Mouse (Mus musculus): ENCODE data around the gene Ankrd55.
A peak's percentile ranks its signal among the peaks of the same experiment; 100 is the strongest.

The Ankrd55 gene

GRCm38 (mm10) chr13:112344270-112344864 is 56.1 kb downstream of the Ankrd55 start:
- DNase-seq (ENCODE audit: low spot score): no peak

GRCm38 (mm10) chr13:112345542-112345941 is 57.3 kb downstream of the Ankrd55 start:
- no peak for DNase-seq (ENCODE audit: low spot score)

- DNase-seq (ENCODE audit: low spot score): no peak
Measured at GRCm38 (mm10) chr13:112346031-112346430, 57.8 kb downstream of the Ankrd55 start.

GRCm38 (mm10) chr13:112346659-112347142 is 58.5 kb downstream of the Ankrd55 start:
- DNase-seq (ENCODE audit: low spot score): peak; percentile 41

DNA sequence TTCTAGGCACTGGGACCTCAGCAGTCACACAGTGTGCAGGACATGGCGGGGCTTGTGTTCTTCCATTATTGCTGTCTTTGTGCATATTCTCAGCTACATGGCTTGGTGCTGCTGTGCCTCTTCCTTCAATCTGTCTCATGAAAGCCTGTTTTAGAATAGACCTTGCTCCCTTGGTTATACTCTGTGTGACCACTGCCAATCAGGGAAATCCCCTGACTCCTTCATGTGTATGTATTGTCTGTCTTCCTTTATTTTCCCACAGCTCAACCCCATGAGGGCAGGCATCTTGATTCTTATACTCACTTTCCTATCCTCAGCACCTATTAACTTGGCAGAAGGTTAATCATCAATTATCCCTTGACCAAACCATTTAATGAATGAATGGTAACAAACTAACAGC is 60.0 kb downstream of the Ankrd55 start:
- DNase-seq (ENCODE audit: low spot score): no peak

- no peak for DNase-seq (ENCODE audit: low spot score)
Measured at GRCm38 (mm10) chr13:112348896-112349484, 60.7 kb downstream of the Ankrd55 start.

- DNase-seq (ENCODE audit: low spot score): no peak
Measured at GRCm38 (mm10) chr13:112349500-112349899, 61.2 kb downstream of the Ankrd55 start.

GRCm38 (mm10) chr13:112351943-112352342 is 63.7 kb downstream of the Ankrd55 start:
- no peak for DNase-seq (ENCODE audit: low spot score)

DNA sequence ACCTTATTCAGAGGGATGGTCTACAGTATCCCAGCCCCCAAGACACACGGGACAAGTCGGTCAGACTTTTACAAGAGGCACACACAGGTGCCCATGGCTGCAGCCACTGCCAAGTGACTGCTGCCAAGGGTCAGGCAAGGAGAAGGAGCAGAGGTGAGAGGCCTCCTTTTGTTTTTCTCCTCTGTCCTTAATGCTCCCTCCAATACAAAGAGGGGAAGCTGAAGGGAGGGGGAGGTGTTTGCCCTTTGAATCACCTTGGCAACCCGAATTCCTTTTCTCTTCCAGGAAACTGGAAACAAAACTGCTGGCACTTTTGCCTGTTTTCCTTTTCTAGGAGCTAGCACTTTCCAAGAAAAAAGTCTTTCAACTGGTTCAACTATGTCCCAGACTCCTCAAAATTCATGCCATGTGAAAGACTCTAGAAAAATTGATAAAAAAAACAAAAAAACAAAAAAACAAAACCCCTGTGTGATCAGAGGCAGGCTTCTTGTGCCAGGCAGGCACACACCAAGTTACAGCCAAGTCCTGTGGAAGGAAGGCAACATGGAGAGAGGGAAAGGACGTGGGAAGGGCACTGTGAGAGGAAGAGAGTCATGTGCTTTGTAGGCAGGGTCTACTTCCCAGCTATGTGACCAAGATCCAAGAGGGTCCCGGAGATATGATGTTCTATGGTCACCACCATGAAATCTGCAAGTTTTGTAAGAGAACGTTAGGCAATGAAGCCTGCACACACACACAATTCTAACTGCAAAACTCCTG is 66.0 kb downstream of the Ankrd55 start:
- DNase-seq (ENCODE audit: low spot score): peak; percentile 44

GRCm38 (mm10) chr13:112354958-112355357 is 66.7 kb downstream of the Ankrd55 start:
- DNase-seq (ENCODE audit: low spot score): no peak

DNA sequence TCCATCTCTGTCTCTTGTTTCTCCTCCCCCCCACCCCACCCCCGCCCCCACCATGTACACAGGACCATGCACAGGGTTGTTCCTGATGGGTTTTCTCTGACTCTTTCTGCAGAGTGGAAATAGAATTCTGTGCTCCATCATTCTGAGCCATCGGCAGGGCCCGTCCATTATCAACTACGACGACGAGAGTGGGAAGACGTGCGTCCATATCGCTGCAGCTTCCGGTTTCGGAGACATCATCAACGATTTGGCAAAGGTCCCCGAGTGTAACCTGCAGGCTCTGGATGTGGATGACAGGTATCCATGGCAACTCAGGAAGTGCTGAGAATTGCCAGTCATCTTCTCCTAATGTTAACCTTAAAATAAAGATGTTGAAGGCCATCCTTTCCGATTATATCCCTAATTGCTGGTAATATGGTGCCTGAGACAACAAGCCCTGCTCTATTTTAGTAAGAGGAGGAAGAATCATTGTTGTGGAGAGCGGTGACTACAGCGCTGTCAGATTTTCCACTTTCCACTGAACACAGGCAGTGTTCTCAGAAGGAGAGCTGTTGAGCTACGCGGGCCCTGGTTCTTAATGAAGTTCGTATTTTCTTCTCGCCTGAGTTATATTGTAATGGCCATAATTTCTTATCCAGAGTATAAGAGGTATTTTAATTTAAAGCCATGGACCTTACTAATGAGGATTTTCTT is 67.7 kb downstream of the Ankrd55 start:
- DNase-seq (ENCODE audit: low spot score): no peak

DNA sequence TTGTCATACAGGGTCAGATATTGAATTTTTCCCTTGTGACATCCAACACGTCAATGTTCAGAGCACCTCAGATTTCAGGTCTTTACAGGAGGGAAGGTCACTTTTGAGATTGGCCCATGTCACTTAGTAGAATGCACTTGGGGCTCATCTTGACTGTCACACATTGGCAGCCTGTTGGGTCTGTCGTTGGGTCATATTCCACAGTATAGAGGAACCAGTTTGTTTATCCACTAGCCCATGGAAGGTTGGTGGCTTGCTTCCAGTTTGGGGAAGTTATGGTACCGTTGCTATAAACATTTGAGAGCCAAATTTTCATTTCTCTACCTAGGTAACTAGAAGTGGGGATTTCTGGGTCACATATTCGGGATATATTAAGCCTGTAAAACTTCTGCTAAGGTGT is 73.3 kb downstream of the Ankrd55 start:
- no peak for DNase-seq (ENCODE audit: low spot score)

DNA sequence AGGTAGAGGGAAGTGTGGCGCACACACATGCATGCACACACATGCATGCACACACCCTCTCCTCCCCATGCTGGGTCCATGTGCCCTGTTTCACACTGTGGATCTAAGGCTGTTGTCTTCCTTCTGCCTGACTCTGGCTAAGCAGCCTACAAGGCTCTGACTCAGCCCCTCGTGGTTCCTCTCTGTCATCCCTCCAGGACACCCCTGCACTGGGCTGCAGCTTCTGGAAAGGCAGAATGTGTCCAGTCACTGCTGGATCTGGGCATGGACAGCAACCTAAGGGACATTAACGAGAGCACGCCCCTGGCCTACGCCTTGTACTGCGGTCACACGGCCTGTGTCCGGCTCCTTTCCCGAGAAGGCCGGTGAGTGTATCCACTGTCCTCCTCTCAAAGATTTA is 75.0 kb downstream of the Ankrd55 start:
- no peak for DNase-seq (ENCODE audit: low spot score)

DNA sequence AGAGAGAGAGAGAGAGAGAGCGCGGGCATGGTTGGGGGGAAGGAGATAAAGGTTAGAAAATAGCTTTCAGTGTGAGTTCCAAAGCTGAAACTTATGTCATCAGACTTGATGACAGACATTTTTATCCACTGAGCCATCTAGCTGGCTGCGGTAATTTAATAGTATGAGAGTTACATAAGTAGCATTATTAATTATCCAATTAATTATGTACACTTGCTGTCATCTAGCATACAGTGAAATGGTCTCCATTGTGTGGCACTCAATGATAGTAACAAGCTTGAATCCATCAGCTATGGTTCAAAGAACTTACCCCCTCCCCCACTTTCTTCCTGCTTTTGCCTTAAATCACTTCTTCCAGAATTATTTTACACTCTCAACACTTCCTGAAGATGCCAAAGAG is 75.5 kb downstream of the Ankrd55 start:
- DNase-seq (ENCODE audit: low spot score): no peak

DNA sequence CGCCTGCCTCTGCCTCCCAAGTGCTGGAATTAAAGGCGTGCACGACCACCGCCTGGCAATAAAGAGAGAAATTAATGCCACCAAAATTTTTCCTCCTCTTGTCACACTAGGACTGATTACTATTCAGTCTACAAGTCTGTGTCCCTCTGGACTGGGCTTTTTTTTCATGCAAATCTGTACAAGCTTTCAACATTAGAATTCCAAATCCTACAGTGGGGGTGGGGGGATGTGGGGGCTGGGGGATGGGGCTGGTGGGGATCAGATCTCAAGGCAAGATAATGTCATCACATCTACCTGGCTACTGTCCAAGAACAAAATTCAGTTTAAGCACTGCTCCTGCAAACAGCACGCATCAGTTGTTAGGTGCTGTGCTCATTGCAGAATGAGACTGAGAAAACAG is 76.4 kb downstream of the Ankrd55 start:
- no peak for DNase-seq (ENCODE audit: low spot score)

DNA sequence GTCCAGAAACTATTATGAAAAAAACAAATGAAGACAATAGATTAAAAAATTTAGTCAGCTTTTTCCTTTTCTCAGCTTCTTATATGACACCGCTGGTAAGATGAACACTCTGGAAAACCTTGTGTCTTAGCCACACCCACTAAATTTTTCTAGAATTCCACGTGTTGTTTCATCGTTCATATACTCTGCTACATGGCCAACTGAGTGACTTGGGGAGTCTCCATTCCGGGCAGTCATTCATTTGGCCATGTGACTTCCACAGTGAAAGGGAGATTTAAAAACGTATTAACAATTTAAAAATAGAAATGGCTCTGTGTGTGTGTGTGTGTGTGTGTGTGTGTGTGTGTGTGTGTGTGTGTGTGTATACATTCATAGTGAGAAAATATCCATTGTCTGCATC is 77.1 kb downstream of the Ankrd55 start:
- DNase-seq (ENCODE audit: low spot score): no peak

DNA sequence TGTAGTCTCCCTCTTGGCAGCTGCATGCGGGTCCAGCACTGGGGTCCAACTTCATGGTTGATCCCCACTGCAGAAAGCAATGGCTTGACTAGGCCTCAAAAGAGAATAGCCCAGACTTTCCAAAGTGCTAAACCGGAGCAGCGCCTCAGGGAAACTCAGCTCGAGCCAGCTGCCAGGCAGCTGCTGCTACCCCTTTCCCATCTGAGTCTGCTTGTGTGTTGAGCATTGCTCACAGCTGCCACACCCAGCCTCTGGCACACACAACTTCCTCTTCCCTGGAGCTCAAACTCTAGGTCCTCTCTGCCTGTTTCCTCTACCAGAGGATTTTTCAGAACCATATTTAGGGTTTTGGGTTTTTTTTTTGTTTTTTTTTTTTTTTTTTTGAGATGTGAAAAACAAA is 77.5 kb downstream of the Ankrd55 start:
- no peak for DNase-seq (ENCODE audit: low spot score)

DNA sequence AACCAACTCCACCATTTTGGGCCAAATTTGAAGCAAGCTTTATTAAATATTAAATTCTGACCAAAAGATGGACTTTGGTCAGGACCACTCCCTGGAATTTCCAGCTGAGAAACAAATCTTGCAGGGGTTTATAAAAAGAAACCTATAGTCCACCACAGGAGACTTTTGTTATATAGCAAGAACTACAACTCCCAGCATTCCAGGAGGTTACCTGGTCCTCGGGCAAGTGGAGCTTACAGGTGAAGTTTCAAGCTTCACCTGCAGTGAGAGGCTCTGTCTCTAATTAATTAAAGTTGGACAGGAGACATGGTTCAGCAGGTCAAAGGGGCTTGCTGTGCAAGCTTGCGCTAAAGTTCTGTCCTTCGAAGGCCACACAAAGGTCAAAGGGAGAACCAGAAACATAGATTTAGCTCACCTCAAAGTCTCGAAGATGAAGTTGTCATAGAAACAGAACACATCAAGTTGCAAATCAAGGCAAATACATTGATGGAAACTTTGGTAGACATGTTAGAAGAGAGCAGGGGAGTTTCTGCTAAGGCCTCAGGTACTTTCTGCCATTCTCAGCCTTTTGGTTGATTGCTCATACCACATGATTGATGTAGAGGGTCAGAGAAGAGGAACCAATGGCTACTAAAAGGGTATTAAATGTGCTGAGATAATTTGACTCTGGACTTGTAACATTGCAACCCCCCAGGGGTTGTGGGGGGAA is 78.2 kb downstream of the Ankrd55 start:
- DNase-seq (ENCODE audit: low spot score): no peak

GRCm38 (mm10) chr13:112371729-112372128 is 83.5 kb downstream of the Ankrd55 start:
- no peak for DNase-seq (ENCODE audit: low spot score)

GRCm38 (mm10) chr13:112375766-112376165 is 87.5 kb downstream of the Ankrd55 start:
- DNase-seq (ENCODE audit: low spot score): no peak

GRCm38 (mm10) chr13:112378782-112379305 is 90.6 kb downstream of the Ankrd55 start:
- no peak for DNase-seq (ENCODE audit: low spot score)

DNA sequence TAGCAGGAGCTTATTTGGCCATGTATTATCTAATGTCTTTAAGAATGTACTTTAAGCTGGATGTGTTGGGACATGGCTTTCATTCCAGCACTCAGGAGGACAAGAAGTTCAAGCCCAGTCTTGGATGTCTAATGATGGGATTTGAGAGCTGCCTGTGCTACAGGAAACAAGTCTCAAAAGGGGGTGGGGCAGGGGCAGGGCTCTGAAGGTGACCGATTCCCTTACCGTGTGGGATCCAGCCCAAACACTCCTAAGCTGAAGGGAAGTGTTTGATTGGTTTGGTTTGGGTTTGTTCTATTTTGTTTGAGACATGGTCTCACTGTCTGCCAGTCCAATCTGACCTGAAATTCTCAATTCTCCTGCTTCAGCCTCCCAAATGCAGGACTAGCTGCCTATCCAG is 93.2 kb downstream of the Ankrd55 start:
- no peak for DNase-seq (ENCODE audit: low spot score)
